Mouse (Mus musculus) small intestine, adult 2 months (tissue): ENCODE data around the gene Adgrf5.

Source experiments
- CTCF ChIP-seq: fragments of 200-500 bp; IDR thresholded peaks from 2 replicates; pipeline ENCODE4 v1.5.1; 2012; ENCODE audit warnings: low read depth, mild to moderate bottlenecking, control low read depth, inconsistent platforms, low read length, moderate library complexity, mixed read lengths; ENCODE audit not compliant: insufficient replicate concordance, insufficient read length; ENCODE audit errors: extremely low read depth
- POLR2A ChIP-seq: fragments of 200-500 bp; IDR thresholded peaks from 2 replicates; pipeline ENCODE4 v1.6.1; 2012; ENCODE audit warnings: low read depth, mild to moderate bottlenecking, control low read depth, inconsistent platforms, low read length, moderate library complexity

DNA sequence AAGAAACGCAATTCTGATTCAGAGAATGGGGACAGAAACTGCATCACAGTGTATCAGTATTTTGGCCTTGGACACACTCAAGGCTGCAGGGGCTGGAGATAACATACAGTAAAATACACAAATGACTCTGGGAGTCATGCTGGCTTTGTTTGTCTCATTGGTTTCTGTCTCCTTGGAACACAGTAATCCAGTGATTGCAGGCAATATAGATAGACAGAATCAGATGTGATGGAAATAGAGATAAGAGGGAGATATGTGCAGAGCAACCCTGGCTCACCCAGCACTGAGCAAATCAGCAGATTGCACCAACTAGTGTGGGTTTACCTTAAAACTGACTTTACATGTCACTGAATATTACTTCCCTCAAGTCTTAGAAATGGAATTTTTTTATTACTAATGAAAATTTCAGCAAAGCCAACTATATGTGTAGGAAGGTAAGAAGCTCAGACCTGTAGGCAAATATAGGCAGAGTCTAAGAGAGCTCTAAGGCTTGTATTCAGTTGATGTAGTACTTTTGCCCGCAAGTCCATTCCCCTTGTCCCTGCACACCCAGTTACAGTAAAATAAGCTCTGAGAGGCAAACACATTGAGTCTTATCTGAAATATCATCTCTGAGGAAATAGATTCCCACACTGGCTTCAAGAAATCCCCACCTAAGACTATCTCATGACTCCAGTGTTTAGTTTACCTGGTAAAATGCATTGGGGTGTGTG is 128.3 kb downstream of the Adgrf5 start:
- TF ChIP-seq CTCF (no peak), POLR2A (no peak)
